Mouse (Mus musculus) left cerebral cortex, postnatal 25 days (tissue): ENCODE data around the gene Kcna6. TPM values are rescaled to one million over a fixed set of nuclear protein-coding genes. Genes with fewer than 3 reads are reported as not detected.

Experiments used
- DNase-seq, 2 experiments: peaks; one replicate each; pipeline ENCODE4 v3.0.0; 2022; ENCODE audit warnings: low spot score in 2 of 2, mixed read lengths in 1 of 2
- intact Hi-C: fragments of 180-260 bp; cut with DNase I; formaldehyde crosslinking; loops from one replicate; pipeline ENCODE4 v1.15.1; 2025
- total RNA-seq, 2 experiments: library from RNA; stranded (reverse); gene quantifications; 2 replicates each; pipeline ENCODE4 v1.2.3; 2021

Gene Kcna6
- total RNA-seq = 10 to 100 TPM; 67.8 to 68.1 TPM

- intact Hi-C loops = loop anchor here (2.0 to 5.0 kb wide), 2 partner anchors 28 to 42 kb away; no protein-coding TSS in a partner anchor
- peak in 1 of 2 experiments; percentile 58 for DNase-seq
Observed at GRCm38 (mm10) chr6:126740211-126741142, at the start of gene Kcna6. Gene Kcna6 (minus strand): TSS chr6:126740674.

DNA sequence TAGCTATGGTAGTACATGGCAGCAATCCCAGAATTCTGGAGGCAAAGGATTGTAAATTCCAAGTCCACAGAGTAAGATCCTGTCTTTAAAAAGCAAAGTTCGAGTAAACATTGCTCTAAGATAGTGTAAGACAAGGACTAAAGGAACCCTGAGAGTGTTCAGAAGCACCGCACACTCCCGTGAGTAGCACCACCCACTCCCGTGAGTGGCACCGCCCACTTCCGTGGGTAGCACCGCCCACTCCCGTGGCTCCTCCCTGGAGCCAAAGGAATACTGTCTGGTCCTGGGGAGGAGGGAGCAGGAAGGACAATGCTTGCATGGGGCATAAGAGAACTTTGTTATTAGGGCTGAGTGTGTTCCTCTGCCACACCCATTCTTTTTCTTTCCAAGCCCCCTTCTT, 48.4 kb upstream of the Kcna6 start:
- intact Hi-C loops = loop anchor here (10.0 kb wide), 1 partner anchor 224 kb away; no protein-coding TSS in a partner anchor

DNA sequence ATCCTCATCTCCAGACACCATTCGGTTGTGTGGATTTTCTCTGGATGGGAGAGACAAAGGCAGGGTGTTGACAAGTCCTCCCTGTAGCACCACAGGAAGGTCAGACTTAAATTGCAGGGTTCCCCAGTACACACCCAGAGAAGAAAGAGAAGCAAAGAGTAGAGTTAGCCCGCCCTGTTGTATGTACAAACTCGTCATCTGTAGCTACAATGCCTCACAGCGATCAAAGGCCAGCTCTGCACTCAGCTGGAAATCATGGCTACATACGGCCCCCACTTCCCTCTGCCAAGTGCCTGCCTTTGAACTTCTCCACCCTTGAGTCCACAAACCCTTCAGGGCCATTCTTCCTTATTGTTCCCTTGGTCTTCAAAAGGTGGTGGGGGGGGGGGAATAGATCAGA, 43.7 kb upstream of the Kcna6 start:
- DNase-seq = no peak
- intact Hi-C loops = loop anchor here (5.0 to 10.0 kb wide), 2 partner anchors 42 to 219 kb away; partner anchors contain the start of gene Kcna6

More for the DNA sequence above, 48.4 kb upstream of the Kcna6 start:
- no peak for DNase-seq

DNA sequence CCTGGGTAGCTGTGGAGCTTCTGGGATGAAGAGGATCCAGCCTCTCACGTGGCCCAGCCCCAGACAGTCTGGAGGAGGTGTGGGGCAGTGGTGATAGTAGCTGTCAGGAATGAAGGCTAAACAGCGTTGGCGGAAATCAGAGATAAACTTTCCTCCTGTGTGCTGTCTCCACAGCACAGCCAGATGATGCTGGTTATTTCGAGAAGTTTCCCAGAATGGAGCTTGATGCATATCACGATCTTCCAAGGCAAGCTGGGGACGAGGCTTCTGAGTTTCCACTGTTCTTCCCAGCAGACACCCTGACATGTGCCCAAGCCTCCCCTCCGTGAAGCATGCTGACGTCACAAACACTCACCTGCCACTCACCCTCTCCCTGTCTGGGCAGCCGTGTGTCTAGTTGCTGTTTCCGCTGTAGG, 43.2 kb upstream of the Kcna6 start:
- intact Hi-C loops = loop anchor here (1.0 to 10.0 kb wide), 3 partner anchors 41 to 219 kb away; partner anchors contain the start of gene Kcna6
- peak; percentile 64 to 96 for DNase-seq

- no peak for DNase-seq
- intact Hi-C loops = loop anchor here (1.0 to 10.0 kb wide), 3 partner anchors 41 to 218 kb away; partner anchors contain the start of gene Kcna6
Observed at GRCm38 (mm10) chr6:126783056-126783455, 42.6 kb upstream of the Kcna6 start.

DNA sequence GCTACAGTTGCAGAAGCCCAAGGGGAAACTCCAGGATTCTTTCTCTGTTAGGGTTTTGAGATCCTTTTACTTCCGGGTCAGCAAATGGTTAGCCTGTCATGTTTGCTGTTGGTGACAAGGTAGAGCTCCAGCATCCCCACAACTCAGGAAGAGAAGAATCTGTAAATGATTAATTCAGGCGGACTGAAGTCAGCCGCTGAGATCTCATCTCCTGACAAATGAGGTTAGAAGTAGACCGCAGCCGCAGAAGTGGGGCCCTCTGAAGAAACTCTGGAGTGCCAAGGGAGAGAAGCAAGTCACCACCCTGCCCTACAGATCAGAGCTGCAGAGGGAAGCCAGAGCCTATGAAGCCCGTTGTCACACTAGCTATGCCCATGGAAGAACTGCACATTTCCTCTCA, 37.4 kb upstream of the Kcna6 start:
- DNase-seq = no peak
- intact Hi-C loops = no loop called here

DNA sequence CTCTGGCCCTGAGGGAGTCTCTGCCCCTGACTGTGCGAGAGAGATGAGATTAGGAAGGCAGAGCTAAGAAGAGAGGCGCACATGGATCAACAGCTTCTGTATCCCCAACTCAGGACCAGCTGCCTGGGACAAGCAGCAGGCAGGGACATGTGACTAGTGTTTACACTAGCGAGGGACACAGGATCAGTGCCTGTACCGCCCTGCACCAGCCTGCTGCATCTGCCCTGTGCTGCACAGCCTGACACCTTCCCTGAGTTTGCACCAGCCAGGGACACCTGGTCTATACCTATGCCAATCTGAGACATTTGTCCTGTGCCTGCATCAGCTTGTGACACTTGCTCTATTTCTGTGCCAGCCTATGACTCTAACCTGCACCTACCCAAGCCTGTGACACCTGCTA, 33.4 kb upstream of the Kcna6 start:
- DNase-seq = peak in 1 of 2 experiments; percentile 50
- intact Hi-C loops = no loop called here

GRCm38 (mm10) chr6:126772326-126772725, 31.9 kb upstream of the Kcna6 start:
- DNase-seq = peak; percentile 35 to 62
- intact Hi-C loops = no loop called here

DNA sequence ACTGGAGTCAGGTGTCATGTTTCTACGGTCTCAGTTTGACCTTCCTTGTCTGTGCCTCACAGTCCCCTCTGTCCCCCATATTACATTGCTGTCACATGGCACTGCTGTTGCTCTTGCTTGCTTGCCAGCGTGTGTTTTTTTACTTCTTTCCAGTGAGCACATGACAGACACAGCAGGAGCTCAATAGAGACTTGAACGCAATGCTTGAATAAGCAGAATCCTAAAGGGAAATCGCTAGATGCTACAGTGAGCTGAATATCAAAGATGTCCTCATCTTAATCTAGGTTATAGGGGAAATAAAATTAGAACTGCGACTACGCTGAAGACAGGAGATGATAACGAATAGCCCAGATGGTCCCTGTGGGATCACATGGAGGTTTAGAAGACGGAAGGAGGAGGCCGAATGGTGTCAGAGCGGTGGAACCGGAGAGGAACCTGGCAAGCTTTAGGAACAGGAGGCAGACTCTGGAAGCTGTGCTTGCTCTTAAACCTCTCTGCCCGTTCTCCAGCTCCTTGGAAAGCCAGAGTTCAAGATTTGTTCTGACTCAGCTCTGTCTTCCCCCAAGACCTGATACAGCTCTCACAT, 29.8 kb upstream of the Kcna6 start:
- intact Hi-C loops = no loop called here
- peak in 1 of 2 experiments; percentile 61 for DNase-seq

DNA sequence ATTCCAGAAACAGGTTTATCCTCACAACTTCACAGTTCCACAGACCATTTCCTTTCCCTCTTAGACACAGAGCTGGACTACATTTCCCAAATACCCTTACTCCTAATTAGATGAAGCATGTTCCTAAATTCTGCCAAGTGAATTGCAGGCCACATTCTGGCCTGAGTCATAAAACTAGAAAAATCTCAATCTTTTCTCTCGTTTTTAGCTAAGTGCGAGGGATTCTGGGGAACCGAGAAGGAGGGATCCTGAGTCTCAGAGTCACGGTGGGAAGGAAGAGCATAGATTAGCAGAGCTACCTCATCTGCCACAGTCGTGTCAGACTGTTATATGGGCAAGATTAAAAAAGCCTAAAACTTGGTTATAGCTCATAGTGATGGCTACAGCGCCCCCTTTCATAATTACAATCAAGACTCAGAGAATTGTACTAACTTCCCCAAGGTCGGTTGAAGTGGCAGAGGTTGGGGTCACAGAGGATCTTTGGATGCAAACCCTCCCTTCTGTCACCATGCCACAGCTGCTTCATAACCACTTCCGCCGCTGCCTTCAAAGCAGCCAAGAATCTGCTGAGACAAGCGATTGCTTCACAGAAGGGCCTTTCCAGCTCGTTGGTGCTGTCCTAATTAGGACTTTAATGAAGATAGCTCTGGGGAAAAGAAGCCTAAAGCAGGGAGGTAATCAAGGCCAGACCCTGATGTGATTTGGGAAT, 28.6 kb upstream of the Kcna6 start:
- peak in 1 of 2 experiments; percentile 56 for DNase-seq

DNA sequence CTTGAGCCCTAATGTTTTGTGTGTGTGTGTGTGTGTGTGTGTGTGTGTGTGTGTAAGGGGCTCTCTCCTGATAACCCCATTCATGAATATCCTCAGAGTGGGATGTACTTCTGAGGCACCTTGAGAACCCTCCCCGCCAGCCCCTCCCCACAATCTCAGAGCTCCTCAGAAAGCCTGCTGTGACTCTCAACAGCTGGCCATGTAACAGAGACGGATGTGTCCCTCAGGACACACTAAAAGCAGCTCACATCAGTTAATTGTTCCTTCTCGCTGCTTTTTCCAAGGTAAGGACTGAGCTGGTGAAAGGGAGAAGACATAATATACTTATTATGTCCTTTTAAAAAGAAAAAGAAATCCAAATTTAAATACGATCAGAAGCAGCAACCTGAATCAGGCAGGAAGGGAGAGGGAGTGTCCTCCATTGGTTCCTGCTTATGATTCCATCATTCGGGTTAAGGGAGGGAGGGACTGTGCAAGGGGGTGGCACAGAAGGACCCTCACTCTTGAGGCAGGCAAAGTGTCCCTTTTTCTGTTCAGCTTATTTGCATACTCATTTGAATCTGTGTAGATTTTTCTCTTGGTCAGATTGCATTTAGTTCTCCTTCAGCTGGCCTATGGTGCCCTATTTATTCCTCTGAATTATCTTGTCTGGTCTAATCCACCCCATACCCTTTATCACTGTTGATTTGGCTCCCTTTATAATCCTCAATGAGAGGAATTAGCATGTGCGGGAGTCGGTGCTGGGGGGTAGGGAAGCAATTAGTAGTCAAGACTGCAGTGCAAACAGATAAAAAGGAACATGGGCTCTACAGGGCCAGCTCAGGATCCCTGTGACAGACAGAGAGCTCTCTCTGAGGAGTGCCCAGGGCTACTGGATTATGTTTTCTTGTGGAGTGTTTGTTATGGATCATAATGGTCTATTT, 27.4 kb upstream of the Kcna6 start:
- DNase-seq = no peak
- intact Hi-C loops = loop anchor here (2.0 kb wide), 1 partner anchor 27 kb away; the partner anchor contains the start of gene Kcna6

More for the DNA sequence above, 28.6 kb upstream of the Kcna6 start:
- intact Hi-C loops = loop anchor here (2.0 kb wide), 1 partner anchor 28 kb away; the partner anchor contains the start of gene Kcna6

- DNase-seq = no peak
Observed at GRCm38 (mm10) chr6:126766552-126766951, 26.1 kb upstream of the Kcna6 start.

DNA sequence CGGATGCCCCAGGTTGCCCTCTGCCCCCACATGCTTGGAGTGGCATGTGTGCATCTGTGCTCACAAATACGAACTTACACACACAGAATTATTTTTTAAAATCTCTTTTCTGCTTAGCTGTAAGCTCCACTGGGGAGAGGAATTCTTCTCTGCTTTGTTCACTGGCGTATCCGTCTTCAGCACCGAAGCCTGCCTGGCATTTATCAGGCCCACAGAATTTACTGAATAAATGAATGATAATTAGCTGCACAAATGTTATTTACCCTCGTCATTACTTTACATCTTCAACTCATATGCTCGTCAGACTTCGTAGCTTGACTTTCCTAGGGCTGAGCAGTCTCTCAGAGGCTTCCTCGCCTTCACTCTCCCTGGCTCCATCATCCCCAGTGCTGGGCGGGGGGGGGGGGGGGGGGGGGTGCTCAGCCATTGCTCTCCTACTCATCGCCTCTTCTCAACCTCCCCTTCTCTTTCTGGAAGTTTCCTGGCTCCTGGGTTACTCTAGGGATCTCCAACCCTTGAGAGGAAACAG, 24.2 kb upstream of the Kcna6 start:
- DNase-seq = no peak
- intact Hi-C loops = no loop called here

More at GRCm38 (mm10) chr6:126766552-126766951, 26.1 kb upstream of the Kcna6 start:
- intact Hi-C loops = no loop called here

- no peak for DNase-seq
- intact Hi-C loops = no loop called here
Observed at GRCm38 (mm10) chr6:126761362-126761761, 20.9 kb upstream of the Kcna6 start.

DNA sequence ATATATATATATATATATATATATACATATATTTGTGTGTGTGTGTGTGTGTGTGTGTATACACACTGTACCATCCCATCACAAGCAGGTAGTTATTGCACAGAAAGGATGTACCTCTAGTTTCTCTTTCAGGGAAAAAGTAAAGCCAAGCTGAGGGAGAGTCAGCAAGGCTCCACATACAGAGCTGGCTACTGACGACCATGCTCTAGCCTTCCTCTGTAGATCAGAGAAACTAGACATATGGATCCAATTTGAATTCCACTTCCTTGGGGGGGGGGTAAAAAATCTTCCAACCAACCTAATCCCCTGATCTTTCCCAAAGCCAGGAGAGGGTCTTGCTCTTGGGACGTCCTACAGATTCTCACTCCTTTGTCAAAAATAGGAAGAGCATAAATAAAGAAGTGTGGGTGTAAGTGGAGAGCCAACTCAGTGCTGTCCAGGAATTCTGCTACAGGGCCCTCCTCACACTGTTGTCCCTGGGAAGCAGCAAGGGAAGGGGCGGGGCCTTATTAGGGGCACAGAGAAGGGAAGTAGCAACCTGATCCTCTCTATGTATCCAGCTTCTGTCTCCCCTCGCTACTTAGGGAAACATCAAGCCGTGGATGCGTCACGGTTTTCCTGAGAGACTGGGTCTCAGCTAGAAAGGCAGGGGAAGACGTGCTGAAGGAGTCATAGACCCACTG, 15.4 kb upstream of the Kcna6 start:
- no peak for DNase-seq
- intact Hi-C loops = no loop called here

- intact Hi-C loops = no loop called here
- no peak for DNase-seq
Observed at GRCm38 (mm10) chr6:126752520-126752919, 12.0 kb upstream of the Kcna6 start.

GRCm38 (mm10) chr6:126745888-126746287, 5.4 kb upstream of the Kcna6 start:
- intact Hi-C loops = no loop called here
- DNase-seq = peak in 1 of 2 experiments; percentile 60

GRCm38 (mm10) chr6:126742610-126743009, 2.1 kb upstream of the Kcna6 start:
- peak in 1 of 2 experiments; percentile 52 for DNase-seq
- intact Hi-C loops = loop anchor here (5.0 kb wide), 1 partner anchor 40 kb away; no protein-coding TSS in a partner anchor
